Mouse (Mus musculus) layer of hippocampus, postnatal 10 days (tissue): Measurements from ENCODE around the gene Scn9a. TPM values are rescaled to one million over a fixed set of nuclear protein-coding genes. Genes with fewer than 3 reads are reported as not detected.

ENCODE experiments used
- DNase-seq, 2 experiments: peaks; one replicate each; pipeline ENCODE4 v3.0.0; 2021; ENCODE audit warnings: low spot score in 2 of 2
- total RNA-seq, 2 experiments: library from RNA; stranded (reverse); gene quantifications; 2 replicates each; pipeline ENCODE4 v1.2.3; 2021

The Scn9a gene
- total RNA-seq, 2 experiments from 2014 or later, result 5.6 to 6.7 TPM

DNA sequence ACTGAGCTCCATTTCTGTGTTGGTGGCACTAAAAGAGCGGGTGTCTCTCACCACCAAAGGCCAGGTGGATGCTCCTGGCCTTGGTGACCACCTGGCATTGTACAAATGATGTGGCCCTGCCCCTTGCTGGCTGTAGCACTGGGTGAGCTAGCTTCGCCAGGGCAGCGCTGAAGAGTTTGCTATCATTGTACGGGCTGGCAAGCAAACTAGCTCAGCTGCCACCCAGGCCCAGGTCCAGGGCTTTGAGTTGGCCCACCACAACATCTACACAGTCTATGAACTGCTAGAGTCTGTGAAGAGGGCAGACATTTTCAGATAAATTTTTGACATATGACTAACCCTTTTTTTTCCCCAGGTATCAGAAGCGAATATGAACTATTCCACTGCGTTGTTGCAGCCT, 170.8 kb downstream of the Scn9a start:
- DNase-seq, result peak; percentile 12 to 25

GRCm38 (mm10) chr2:66462458-66462857, 172.3 kb downstream of the Scn9a start:
- no peak for DNase-seq

DNA sequence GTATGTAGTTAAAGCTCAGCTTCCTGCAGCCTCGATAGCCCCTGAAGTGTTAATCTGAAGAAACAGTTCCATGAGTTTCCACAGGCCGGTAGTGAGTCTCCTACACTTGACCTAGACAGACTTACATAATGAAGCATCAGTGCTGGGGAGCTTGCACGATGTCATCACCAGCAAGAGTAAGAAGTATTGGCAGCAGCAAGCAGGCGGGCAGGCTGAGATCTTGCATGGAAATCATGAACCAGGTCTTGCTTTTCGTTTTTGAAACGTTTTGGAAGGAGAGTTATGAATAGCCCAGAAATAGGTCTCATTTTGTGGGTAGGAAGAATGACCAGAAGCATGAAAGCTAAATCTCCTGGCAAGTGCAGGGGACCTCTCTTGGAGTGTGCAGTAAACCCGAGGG, 194.1 kb downstream of the Scn9a start, which contains the start of gene Scn1a:
Scn1a (minus strand) TSS at position 130 of the 400 bp plus-strand sequence.
- no peak for DNase-seq

DNA sequence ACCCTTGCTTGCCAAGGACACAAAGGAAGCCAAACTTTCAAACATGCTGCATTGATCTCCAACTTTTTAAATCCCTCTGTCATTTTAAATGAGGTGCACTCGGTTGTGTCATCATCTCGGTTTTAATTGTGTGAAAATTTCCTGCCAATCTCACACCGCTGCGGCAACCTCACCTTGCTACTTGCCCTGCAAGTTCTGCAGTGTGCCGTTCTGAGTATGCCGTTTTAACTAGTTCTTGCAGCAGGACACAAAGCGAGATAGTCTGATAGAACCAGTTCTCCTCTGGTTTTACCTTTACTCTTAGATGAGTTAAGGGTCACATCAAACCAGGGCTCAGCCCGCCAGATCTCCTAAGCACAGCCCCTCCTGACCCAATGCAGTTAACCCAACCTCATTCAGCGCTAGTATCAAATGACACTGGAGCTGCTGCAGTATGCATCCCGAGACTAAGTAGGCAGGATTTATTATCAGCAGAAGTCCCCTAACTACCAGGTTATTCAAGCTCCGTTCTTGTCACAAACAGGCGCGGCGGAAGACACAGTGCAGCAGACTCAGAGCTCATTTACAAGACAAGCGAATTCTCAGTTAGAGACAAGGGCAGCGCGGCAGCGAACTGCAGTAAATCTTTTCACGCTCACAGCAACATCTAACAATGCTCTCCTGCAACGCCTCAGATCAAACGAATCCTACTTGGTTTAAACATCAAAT, 194.8 kb downstream of the Scn9a start:
- DNase-seq, result peak; percentile 13 to 31

GRCm38 (mm10) chr2:66436286-66436685, 198.5 kb downstream of the Scn9a start:
- no peak for DNase-seq

Other genes with a start within 250 kb of the Scn9a start
- gene Scn1a, start 194.1 kb downstream of the Scn9a start, total RNA-seq, result 10 to 100 TPM; 37.0 to 37.9 TPM
- under 1 TPM; 0.94 to 0.98 TPM for gene Scn7a, start 150.0 kb upstream of the Scn9a start, total RNA-seq